Mouse (Mus musculus) embryonic fibroblast, embryonic 13.5 days (primary cell): Measurements from ENCODE around the gene Fam92b. TPM values are rescaled to one million over a fixed set of nuclear protein-coding genes. Genes with fewer than 3 reads are reported as not detected.

Experiments
- H3K27ac ChIP-seq: 2 replicates; pipeline ENCODE4 v1.5.1; 2012; ENCODE audit warnings: low read length, control low read depth, inconsistent platforms; ENCODE audit not compliant: insufficient read depth
- H3K4me1 ChIP-seq: 2 replicates; pipeline ENCODE4 v1.6.1; 2011; ENCODE audit warnings: low read length; ENCODE audit not compliant: control insufficient read depth, insufficient read depth
- H3K4me3 ChIP-seq: 2 replicates; pipeline ENCODE4 v1.5.1; 2011; ENCODE audit warnings: mild to moderate bottlenecking, control low read depth, low read length; ENCODE audit not compliant: insufficient read depth
- CTCF ChIP-seq: IDR thresholded peaks from 2 replicates; pipeline ENCODE4 v1.5.1; 2011; ENCODE audit warnings: mild to moderate bottlenecking, control low read depth, low read length, moderate library complexity, borderline replicate concordance; ENCODE audit not compliant: insufficient read depth
- POLR2A ChIP-seq: IDR thresholded peaks from 2 replicates; pipeline ENCODE4 v1.6.1; 2011; ENCODE audit warnings: low read depth, mild to moderate bottlenecking, control low read depth, low read length, moderate library complexity
- polyA plus RNA-seq: library from polyadenylated mRNA; stranded (reverse); fragments of >200 nt; gene quantifications from 2 replicates; pipeline ENCODE4 v1.2.4, GENCODE M21; 2011; ENCODE audit warnings: low read depth; ENCODE audit not compliant: missing spikeins, insufficient read length

Fam92b gene
- polyA plus RNA-seq, 1 experiment = not detected

DNA sequence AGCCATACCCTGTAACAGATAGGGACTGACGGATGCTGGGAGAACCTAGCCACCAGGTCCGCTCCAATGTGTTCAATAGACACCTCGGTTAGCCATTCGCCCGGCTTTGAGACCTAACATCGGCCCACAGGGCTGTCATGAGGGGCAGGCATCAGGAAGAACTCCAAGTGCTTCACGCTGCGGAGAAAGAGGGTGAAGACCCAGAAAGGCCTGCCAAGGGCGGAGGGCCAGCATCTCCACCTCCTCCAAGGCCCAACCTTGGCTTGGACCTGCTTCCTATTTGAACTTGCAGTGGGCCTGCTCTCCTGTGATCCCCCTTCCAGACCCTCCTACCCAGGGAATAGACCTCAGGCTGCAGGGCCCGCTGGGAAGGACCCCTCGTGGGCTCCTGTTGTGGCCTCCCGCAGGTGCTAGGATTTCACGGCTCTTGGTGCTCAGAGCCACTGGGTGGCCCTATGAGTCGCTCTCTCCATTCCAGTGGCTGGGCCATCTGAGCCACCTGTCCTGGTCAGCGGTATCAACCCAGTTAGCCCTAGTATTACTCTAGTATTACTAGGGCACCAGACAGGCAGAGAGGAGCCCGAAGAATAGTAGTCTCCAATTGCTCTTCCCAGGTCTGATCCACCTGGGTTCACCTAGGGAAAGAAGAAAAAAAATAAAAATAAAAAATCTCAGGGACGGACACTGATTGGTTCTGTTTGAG, 13.0 kb upstream of the Fam92b start:
- Histone ChIP-seq H3K4me3 (no peak overlapping the region), H3K27ac (no peak overlapping the region), H3K4me1 (no peaks in the 10 kb centered on the region)
- TF ChIP-seq CTCF = no peak
- TF ChIP-seq POLR2A = no peak

DNA sequence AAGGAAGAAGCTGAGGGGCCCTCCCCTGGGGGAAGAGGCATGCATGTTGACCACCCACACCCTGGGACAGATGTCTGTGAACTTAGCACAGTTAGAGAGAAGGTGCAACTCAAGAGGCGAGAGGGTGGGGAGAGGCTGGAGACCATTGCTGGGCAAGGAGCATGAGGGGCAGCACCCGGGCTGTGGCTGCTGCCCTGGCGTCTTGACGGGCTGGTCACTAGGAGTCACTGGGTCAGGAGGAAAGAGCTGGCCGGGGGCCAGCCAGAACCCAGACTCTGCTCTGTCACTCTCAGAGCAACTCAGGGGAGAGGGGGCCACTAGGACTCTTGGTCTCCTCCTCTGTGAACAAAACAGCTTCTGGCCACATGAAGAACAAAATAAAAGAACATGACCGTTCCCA, 12.2 kb upstream of the Fam92b start:
- no peaks in the 10 kb centered on the region for H3K4me1 ChIP-seq
- TF ChIP-seq CTCF (no peak), POLR2A (no peak)
- no peak overlapping the region for H3K27ac ChIP-seq
- no peak overlapping the region for H3K4me3 ChIP-seq

GRCm38 (mm10) chr8:120188510-120188909, 11.2 kb upstream of the Fam92b start:
- no peak for TF ChIP-seq CTCF
- no peak for TF ChIP-seq POLR2A
- Histone ChIP-seq H3K4me3 (no peak overlapping the region), H3K27ac (no peak overlapping the region), H3K4me1 (no peaks in the 10 kb centered on the region)

- Histone ChIP-seq H3K27ac (no peak overlapping the region), H3K4me3 (no peak overlapping the region), H3K4me1 (no peaks in the 10 kb centered on the region)
- no peak for TF ChIP-seq POLR2A
These were observed 9.2 kb upstream of the Fam92b start for GRCm38 (mm10) chr8:120186454-120186853.

DNA sequence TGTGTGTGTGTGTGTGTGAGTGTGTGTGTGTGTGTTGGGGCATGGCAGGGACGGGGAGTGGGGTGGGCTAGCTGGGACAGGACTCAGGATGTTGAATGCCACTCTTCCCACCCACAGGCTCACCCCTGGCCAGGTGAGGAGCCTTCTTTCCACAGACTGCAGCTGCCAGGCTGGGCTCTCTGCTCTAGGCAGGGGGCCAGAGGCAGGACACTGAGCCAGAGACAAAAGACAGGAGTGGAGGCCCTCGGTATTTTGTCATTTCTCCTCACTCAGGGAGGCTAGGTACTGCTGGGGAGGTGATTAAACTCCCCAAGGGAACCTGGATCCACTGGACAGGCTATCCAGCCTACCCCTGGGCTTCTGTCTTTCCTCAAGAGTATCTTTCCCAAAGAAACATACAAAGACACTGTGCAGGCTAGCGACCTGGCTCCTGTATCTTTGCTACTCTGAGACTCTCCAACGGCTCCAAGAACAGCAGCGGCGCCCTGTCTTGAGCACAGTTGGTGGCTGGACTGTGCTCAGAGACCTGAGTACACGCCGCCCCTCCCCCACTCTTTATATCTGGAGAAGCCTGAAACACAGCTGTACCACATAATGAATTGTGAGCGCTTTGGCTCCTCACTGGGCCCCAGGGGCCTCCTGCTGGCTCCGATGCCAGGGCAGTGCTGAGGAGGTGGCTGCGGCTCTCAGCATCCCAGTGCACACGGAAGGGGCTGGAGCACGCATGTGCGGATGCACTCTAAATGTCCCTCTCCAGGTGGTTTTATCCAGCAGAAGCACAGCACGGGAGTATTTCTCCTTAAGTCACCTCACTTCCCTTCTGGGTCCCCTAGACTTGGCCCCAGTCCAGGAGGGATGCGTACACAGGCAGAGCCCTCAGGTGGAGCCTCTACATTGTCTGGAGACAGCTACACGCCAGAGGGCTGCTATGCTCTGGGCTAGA, 7.9 kb upstream of the Fam92b start:
- H3K4me1 ChIP-seq = no peaks in the 10 kb centered on the region
- TF ChIP-seq POLR2A = no peak
- no peak overlapping the region for H3K4me3 ChIP-seq
- no peak overlapping the region for H3K27ac ChIP-seq

DNA sequence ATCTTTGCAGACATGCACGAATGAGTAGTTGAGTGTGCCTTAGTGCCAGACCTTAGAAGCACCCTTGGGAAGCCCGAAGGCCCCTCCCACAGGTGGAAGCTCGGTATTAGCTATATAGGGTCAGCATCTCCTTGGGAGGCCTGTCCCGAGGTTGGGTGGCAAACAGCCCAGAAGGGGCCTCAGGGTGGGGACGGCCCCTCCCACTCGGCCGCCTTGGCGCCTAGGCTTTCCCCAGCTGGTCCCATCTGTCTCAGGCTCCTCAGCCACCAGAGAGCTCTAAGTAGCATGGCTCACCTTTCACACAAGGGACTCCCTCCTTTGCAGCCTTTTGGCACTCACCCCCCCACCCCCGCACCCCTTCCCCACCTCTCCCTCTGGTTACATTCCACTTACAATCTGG, 7.1 kb upstream of the Fam92b start:
- no peaks in the 10 kb centered on the region for H3K4me1 ChIP-seq

GRCm38 (mm10) chr8:120181861-120182414, 4.7 kb upstream of the Fam92b start:
- Histone ChIP-seq H3K27ac (no peak overlapping the region), H3K4me3 (no peak overlapping the region), H3K4me1 (0 out of 2 replicates have a peak, but pooled peaks cover 3% of the 10 kb centered on the region)
- TF ChIP-seq CTCF = no peak
- no peak for TF ChIP-seq POLR2A

More for the DNA sequence above, 7.1 kb upstream of the Fam92b start:
- H3K27ac ChIP-seq = no peak overlapping the region
- no peak for TF ChIP-seq CTCF
- TF ChIP-seq POLR2A = no peak
- H3K4me3 ChIP-seq = no peak overlapping the region

DNA sequence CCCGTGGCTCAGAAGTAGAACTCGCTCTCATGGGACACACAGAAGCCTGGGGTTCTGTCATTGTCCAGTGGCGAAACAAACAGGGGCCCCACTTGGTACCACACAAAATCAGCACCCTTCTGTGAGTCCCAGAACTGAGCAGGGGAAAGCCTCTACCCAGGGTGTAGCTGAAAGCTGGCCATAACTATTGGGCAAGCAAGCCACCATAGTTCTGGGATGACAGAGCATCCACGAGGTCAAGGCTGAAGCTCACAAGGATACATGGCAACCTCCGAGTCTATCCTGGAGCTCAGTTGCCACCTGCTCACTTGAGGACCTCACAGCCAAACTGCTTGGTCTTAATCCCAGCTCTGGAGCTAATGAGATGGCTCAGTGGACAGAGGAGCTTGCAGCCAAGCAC, 4.0 kb upstream of the Fam92b start:
- no peak overlapping the region for H3K4me3 ChIP-seq
- H3K4me1 ChIP-seq = 0 out of 2 replicates have a peak, but pooled peaks cover 3% of the 10 kb centered on the region
- no peak for TF ChIP-seq POLR2A
- TF ChIP-seq CTCF = no peak
- H3K27ac ChIP-seq = no peak overlapping the region

DNA sequence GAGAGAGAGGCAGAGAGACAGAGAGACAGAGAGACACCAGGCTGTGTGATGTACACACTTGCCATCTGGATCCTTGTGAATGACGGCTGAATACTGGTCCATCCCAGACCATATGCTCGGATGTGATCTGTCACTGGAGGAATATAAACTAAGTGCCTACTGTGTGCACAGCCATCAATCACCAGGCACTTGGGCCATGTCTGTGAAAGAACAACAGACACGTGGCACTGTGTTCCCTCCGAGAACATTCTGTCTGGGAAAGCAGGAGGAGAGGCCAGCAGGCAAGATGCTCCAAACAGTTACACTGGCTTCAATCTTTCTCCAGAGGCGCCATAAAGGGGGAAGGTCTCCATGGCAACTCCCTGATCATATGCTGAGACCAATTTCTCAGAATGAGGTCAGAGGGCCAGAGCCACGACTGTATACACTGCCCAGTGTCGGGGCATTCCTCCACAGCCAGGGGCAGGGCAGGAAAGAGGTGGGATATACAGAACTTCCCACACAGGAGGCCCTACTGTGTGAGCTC, 3.2 kb upstream of the Fam92b start:
- TF ChIP-seq CTCF (no peak), POLR2A (no peak)
- Histone ChIP-seq H3K4me3 (no peak overlapping the region), H3K4me1 (0 out of 2 replicates have a peak, but pooled peaks cover 3% of the 10 kb centered on the region), H3K27ac (no peak overlapping the region)

DNA sequence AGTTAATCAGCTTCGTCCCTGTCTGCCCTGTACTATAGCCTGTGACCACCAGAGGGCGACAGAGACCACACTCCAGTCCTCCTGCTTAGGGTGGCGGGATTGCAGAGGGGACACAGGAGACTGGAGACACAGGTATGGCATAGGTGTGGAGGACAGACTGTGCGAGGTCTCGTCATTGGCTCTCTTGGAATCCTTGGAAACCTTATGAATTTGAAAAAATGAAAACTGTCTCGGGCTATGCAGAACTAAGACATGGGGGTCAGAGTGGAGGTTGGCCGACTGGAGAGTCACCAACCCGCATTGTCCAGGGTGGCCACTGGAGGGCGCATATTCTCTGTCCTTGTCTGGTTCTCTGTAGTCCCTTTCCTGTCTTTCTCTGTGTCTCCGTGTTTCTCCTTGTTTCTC, 1.8 kb upstream of the Fam92b start:
- TF ChIP-seq CTCF = peak; percentile 98
- TF ChIP-seq POLR2A = no peak
- Histone ChIP-seq H3K27ac (no peak overlapping the region), H3K4me1 (0 out of 2 replicates have a peak, but pooled peaks cover 3% of the 10 kb centered on the region), H3K4me3 (no peak overlapping the region; the same call in 1 of the 2 replicates)
